Mouse (Mus musculus) hindbrain, embryonic 10.5 days (tissue): ENCODE measurements around the gene Aptx. TPM values are rescaled to one million over a fixed set of nuclear protein-coding genes. Genes with fewer than 3 reads are reported as not detected.

ENCODE experiments used
- DNase-seq: peaks from one replicate; pipeline ENCODE4 v3.0.0-alpha.2; 2017; ENCODE audit warnings: low spot score
- H3K27ac ChIP-seq: fragments of 300-500 bp; sonication (generic); 2 replicates; pipeline ENCODE4 v1.5.1; 2016; ENCODE audit warnings: mild to moderate bottlenecking, moderate library complexity
- H3K27me3 ChIP-seq: fragments of 300-500 bp; sonication (generic); 2 replicates; pipeline ENCODE4 v1.6.1; 2016; ENCODE audit warnings: mild to moderate bottlenecking; ENCODE audit not compliant: poor library complexity, insufficient read depth, severe bottlenecking
- H3K36me3 ChIP-seq: fragments of 300-500 bp; sonication (generic); 2 replicates; pipeline ENCODE4 v1.6.1; 2016; ENCODE audit warnings: mild to moderate bottlenecking, moderate library complexity
- H3K4me1 ChIP-seq: fragments of 300-500 bp; sonication (generic); replicated peaks from 2 replicates; pipeline ENCODE4 v1.6.1; 2016; ENCODE audit warnings: mild to moderate bottlenecking
- H3K4me3 ChIP-seq: fragments of 300-500 bp; sonication (generic); 2 replicates; pipeline ENCODE4 v1.5.1; 2016; ENCODE audit warnings: mild to moderate bottlenecking, moderate library complexity
- H3K9me3 ChIP-seq: fragments of 300-500 bp; sonication (generic); 2 replicates; pipeline ENCODE4 v1.6.1; 2016; ENCODE audit warnings: mild to moderate bottlenecking, moderate library complexity
- WGBS: fragments of 180-500 bp; shearing (Covaris S2); methylation state at CpG from one replicate; pipeline ENCODE4 v1.1.7; 2016; 5-methylcytosine and 5-hydroxymethylcytosine counted together
- polyA plus RNA-seq: library from polyadenylated mRNA; unstranded; fragments of >200 nt; fragmentation: Nextera tagmentation; extraction: Ambion mirVana; gene quantifications from 2 replicates; pipeline ENCODE4 v1.2.1, GENCODE M21; 2016

Aptx gene
- polyA plus RNA-seq: 39.4 and 50.2 TPM in 2 replicates

DNA sequence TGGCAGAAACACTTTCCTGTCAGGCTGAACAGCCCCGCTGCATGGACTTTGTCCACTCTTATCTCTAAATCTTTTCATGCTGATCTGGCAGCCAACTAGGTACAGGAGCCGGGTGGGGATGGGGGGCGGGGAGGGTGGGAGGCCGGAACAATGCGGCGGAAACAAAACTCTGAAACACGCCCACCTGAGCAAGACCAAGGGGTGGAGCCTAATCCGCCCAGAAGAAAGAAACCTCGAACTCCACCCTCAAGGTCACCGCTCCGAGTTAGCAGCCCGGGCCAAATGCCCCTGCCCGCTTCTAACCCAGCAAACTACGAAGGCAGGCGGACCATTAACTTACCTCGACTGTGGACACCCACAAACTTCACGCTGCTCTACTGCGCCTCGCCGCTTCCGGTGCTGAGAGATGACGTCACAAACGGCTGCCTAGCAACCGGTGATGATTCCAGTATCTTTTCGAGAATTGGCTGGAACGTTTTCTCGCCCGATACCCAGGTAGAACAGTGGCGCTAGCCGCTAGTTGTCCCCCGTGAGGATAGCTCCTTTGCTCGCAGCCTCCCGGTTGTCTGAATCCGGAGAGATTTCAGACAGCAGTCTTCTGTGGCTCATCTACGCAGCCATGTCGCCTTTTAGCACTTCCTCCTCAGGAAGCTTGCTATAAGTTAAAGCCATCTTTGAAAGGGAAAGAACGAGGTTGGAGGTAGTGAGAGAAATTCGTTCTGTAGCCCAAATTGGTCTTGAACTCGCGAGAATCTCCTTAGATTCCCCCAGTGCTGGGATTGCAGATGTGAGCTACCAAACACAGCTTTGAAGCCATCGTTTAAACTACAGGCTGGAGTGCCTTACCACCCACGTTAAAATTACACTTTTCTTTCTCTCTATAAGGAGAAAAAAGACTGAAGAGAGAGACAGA is at the start of gene Aptx:
Gene Aptx, minus strand, starts transcription at position 398 of the 913 bp plus-strand sequence.
- H3K4me1 ChIP-seq: peaks cover 27% of the 10 kb centered on the region
- DNase-seq: peak; percentile 97
- peak within 1 kb of the TSS; percentile 95 for H3K27ac ChIP-seq
- WGBS: under 1% methylated on average over 42 of the region's 42 CpGs
- no peaks in the 10 kb centered on the region for H3K9me3 ChIP-seq
- H3K27me3 ChIP-seq: no peaks in the 10 kb centered on the region
- no peaks in the 10 kb centered on the region for H3K36me3 ChIP-seq
- H3K4me3 ChIP-seq: peak within 1 kb of the TSS; percentile 73

DNA sequence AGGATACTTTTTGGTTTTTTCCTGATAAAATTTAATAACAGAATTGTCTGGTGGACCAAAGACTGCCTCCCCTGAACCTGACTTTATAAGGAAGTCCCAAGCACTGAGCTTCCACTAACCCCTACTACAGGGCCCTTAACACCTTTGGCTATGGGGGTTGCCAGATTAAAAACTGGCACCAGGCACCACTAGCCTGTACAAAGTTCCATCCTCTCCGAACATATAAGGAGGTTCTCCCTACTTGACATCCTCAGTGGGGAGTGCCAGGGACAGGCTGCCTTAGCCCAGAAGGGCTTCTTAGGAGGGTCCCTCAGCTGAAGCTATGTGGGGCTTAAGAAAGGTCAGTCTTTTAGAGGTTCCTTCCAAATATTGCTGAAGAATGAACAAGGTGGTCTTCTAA is 32.4 kb upstream of the Aptx start:
- Histone ChIP-seq H3K9me3 (no peaks in the 10 kb centered on the region), H3K4me3 (no peak overlapping the region), H3K4me1 (no peaks in the 10 kb centered on the region), H3K27me3 (no peaks in the 10 kb centered on the region), H3K27ac (no peak overlapping the region), H3K36me3 (peaks cover 97% of the 10 kb centered on the region)
- no peak for DNase-seq
- WGBS: 80% methylated on average over 1 of the region's 1 CpGs

DNA sequence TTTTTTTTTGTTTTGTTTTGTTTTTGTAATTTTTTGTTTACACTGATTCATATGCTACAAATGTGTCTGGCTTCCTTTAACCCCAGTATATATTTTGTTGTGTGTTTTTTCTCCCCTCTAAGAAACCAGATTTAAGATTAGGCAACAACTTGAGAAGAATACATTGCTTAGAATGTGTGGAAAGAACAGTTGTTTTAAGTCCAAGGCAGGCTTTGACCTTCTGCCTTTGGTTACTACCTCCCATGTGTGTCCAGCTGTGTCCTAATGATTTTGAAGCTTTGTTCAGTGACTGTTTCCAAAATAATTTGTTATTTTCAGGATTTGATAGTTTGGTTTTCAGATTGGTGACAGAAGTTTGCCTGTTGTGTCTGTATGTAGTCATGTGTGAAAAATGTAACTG is 28.3 kb upstream of the Aptx start:
- no peak overlapping the region for H3K4me3 ChIP-seq
- no peak overlapping the region for H3K27ac ChIP-seq
- peaks cover 97% of the 10 kb centered on the region for H3K36me3 ChIP-seq
- H3K27me3 ChIP-seq: no peaks in the 10 kb centered on the region
- DNase-seq: no peak
- H3K4me1 ChIP-seq: no peaks in the 10 kb centered on the region
- H3K9me3 ChIP-seq: no peaks in the 10 kb centered on the region

GRCm38 (mm10) chr4:40727247-40727646 is 24.3 kb upstream of the Aptx start:
- Histone ChIP-seq H3K9me3 (no peaks in the 10 kb centered on the region), H3K36me3 (peaks cover 83% of the 10 kb centered on the region)
- 98% methylated on average over 1 of the region's 1 CpGs for WGBS

DNA sequence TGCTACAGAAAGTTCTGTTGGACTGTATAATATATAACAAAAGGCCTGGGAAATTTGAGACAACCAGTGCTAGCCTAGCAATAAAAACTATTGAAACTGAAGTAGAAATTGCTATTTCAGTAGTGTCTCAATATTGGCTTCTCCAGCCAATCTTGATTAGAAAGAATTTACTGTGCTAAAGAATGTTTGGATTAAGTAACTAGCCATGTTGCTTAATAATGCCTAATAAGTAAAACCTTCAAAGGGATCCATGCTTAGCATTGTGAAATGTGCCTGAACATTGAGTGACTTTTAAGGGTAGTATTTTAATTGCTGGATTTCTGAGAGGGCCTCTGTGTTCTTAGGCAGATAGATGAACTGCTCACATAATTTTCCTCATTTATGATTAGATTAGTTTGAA is 22.6 kb upstream of the Aptx start:
- Histone ChIP-seq H3K9me3 (no peaks in the 10 kb centered on the region), H3K27ac (no peak overlapping the region), H3K27me3 (no peaks in the 10 kb centered on the region), H3K4me1 (peaks cover 41% of the 10 kb centered on the region), H3K36me3 (peaks cover 66% of the 10 kb centered on the region), H3K4me3 (peak overlapping the region; percentile 95; the same call in 1 of the 2 replicates)
- DNase-seq: no peak

More at GRCm38 (mm10) chr4:40727247-40727646, 24.3 kb upstream of the Aptx start:
- no peak for DNase-seq
- Histone ChIP-seq H3K4me1 (peaks cover 27% of the 10 kb centered on the region), H3K27ac (no peak overlapping the region), H3K27me3 (no peaks in the 10 kb centered on the region), H3K4me3 (no peak overlapping the region)

DNA sequence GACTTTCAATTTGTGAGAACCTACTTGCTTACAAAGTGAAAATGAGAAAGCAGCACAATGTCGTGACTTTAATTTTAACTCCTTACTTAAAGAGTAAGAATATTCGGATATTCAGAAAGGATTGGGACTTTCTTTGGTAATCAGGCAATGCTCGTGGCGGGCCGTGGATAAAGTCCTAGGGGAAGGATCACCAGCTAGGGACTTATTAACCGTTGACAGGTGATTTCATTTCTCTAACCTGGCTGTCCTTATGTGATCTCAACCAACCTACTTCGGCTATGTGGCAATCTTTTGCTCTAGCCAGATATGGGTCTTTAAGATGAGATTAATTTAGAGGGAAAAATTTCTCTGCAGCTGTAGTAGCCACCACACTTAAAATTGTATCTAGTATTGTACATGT is 22.1 kb upstream of the Aptx start:
- peaks cover 41% of the 10 kb centered on the region for H3K4me1 ChIP-seq
- no peaks in the 10 kb centered on the region for H3K27me3 ChIP-seq
- H3K4me3 ChIP-seq: peak overlapping the region; percentile 95
- 91% methylated on average over 7 of the region's 7 CpGs for WGBS
- H3K27ac ChIP-seq: no peak overlapping the region
- no peaks in the 10 kb centered on the region for H3K9me3 ChIP-seq
- DNase-seq: no peak
- H3K36me3 ChIP-seq: peaks cover 62% of the 10 kb centered on the region

- H3K27me3 ChIP-seq: no peaks in the 10 kb centered on the region
- DNase-seq: peak; percentile 87
- H3K27ac ChIP-seq: peak overlapping the region; percentile 100
- peaks cover 41% of the 10 kb centered on the region for H3K4me1 ChIP-seq
- WGBS: under 1% methylated on average over 60 of the region's 62 CpGs
- peak overlapping the region; percentile 95 for H3K4me3 ChIP-seq
- H3K9me3 ChIP-seq: no peaks in the 10 kb centered on the region
- peaks cover 39% of the 10 kb centered on the region for H3K36me3 ChIP-seq
Measured at GRCm38 (mm10) chr4:40722687-40723460, 19.9 kb upstream of the Aptx start.

DNA sequence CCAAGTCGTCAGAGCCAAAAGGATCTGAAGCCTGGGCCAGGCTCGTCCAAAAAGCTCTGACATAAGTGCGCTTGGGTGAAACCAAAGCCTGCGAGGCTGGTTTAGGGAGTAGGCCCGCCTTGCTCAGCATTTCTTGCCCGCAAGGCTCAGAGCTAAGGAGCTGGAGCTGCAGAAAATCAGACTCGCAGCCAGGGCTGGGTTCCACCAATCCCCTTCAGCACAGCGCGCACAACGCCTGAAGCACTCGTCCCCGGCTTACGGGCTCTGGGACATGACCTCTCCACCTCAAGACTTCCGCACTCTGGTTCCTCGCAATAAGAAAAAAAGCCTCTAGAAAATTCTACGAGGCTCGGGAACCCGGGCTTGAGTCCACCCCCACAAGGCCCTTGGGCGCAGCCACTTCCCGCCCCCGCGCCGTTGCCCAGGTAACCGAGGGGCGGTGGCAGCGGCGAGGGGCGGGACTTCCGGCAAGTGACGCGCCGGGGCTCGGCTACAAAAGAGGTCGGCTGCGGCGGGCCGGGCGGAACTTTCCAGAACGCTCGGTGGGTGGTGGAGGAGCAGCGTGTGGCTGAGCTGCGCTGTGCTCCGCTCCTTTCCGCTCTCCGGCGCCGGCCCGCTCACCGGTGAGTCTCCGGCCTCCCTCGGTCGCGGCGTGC is 19.1 kb upstream of the Aptx start, which contains the start of gene Dnaja1:
Gene Dnaja1, plus strand, starts transcription at position 140 of the 656 bp plus-strand sequence.
- H3K9me3 ChIP-seq: no peaks in the 10 kb centered on the region
- H3K27ac ChIP-seq: peak within 1 kb of the TSS; percentile 100
- H3K4me1 ChIP-seq: peaks cover 41% of the 10 kb centered on the region
- peak; percentile 95 for DNase-seq
- H3K4me3 ChIP-seq: peak within 1 kb of the TSS; percentile 95
- WGBS: under 1% methylated on average over 54 of the region's 54 CpGs
- H3K27me3 ChIP-seq: no peaks in the 10 kb centered on the region
- H3K36me3 ChIP-seq: peaks cover 32% of the 10 kb centered on the region

- H3K36me3 ChIP-seq: peaks cover 19% of the 10 kb centered on the region
- H3K27ac ChIP-seq: 0 out of 2 replicates have a peak overlapping the region, but pooled peaks have one; percentile 100
- WGBS: 96% methylated on average over 8 of the region's 8 CpGs
- H3K4me1 ChIP-seq: peaks cover 41% of the 10 kb centered on the region
- no peak for DNase-seq
- H3K4me3 ChIP-seq: no peak overlapping the region
- no peaks in the 10 kb centered on the region for H3K27me3 ChIP-seq
- no peaks in the 10 kb centered on the region for H3K9me3 ChIP-seq
Measured at GRCm38 (mm10) chr4:40720910-40721309, 17.9 kb upstream of the Aptx start.

- Histone ChIP-seq H3K4me3 (no peak overlapping the region), H3K27me3 (no peaks in the 10 kb centered on the region), H3K9me3 (no peaks in the 10 kb centered on the region), H3K27ac (no peak overlapping the region), H3K36me3 (no peaks in the 10 kb centered on the region), H3K4me1 (peaks cover 13% of the 10 kb centered on the region)
- WGBS: 90% methylated on average over 3 of the region's 3 CpGs
- no peak for DNase-seq
Measured at GRCm38 (mm10) chr4:40717141-40717540, 14.1 kb upstream of the Aptx start.

DNA sequence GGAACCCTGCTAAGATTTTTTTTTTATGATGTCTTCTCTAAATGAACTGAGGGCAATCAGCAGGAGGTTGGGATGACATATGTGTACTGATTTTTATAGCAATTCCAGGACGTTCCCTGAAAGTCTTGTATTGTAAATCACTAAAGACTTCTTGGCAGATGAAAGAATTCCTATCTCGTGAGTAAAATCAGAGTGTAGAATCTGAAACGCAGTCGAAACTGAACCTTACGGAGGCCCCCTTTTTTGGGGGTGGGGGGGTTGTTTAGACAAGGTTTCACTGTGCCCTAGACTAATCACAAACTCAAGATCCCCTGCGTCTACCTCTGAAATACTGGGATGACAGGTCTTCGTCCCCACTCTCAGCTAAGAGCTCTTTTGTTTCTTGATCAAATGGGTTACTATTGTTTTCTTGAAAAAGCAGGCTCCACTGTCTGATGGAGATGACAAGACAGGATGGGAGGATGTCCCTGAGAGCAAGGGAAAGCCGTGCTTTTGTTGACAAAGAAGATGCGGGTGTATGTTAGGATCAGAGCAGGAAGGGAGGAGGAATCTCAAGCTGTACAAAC is 799 bp upstream of the Aptx start:
- Histone ChIP-seq H3K27ac (peak overlapping the region; percentile 95), H3K36me3 (no peaks in the 10 kb centered on the region), H3K4me3 (peak overlapping the region; percentile 73), H3K27me3 (no peaks in the 10 kb centered on the region), H3K9me3 (no peaks in the 10 kb centered on the region), H3K4me1 (peaks cover 27% of the 10 kb centered on the region)
- WGBS: 29% methylated on average over 9 of the region's 9 CpGs
- no peak for DNase-seq

GRCm38 (mm10) chr4:40701796-40702195 is 1.2 kb downstream of the Aptx start:
- Histone ChIP-seq H3K36me3 (peaks cover 6% of the 10 kb centered on the region), H3K27me3 (no peaks in the 10 kb centered on the region), H3K9me3 (no peaks in the 10 kb centered on the region), H3K27ac (peak overlapping the region; percentile 95), H3K4me3 (peak overlapping the region; percentile 73), H3K4me1 (peaks cover 27% of the 10 kb centered on the region)
- DNase-seq: no peak
- whole genome bisulfite sequencing: 87% methylated on average over 3 of the region's 3 CpGs
